Mouse (Mus musculus) testis, adult 2 months (tissue): Measurements from ENCODE around the gene Zfp318.

ENCODE experiments used
- CTCF ChIP-seq: fragments of 200-500 bp; IDR thresholded peaks from 2 replicates; pipeline ENCODE4 v1.5.1; 2012; ENCODE audit warnings: low read depth, mild to moderate bottlenecking, inconsistent platforms, low read length, moderate library complexity; ENCODE audit not compliant: control insufficient read depth, insufficient read depth, insufficient replicate concordance
- POLR2A ChIP-seq: fragments of 200-500 bp; IDR thresholded peaks from 2 replicates; pipeline ENCODE4 v1.6.1; 2012; ENCODE audit warnings: low read depth, mild to moderate bottlenecking, inconsistent platforms, low read length, moderate library complexity; ENCODE audit not compliant: control insufficient read depth

DNA sequence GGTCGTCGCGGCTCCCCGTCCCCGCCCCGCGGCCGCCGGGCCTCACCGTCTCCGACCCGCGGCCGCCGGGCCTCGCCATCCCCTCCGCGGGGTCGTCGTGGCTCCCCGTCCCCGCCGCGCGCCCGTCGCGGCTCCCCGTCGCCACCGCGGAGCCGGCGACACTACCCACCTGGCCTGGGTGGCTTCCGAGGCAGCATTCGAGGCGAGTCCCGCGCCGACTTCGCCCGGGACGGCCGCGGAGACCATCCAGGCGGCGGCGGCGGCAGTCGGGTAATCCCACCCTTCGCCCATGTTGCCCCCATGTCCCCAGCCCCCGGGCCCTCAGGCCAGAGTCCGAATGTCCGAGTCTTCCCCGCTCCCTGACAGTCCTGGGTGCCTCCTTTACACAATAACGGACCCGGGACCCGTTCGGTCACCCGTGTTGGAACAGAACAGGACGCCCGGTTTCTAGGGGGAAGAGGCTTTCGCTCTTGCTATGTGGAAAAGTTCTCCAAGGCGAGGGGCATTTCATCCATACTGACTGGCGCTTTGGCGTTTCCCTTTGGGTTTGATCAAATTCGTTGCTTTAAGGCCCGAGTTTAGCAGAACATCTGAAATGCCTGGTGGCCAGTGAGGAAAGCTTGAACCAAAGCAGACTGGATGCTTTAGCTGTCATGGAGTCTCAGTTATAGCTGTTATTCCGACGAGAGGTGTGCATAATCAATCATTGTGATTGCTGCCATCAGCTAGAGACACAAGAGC is 700 bp downstream of the Zfp318 start:
- TF ChIP-seq CTCF = no peak
- no peak for TF ChIP-seq POLR2A
